Mouse (Mus musculus): ENCODE data around the gene Mastl. TPM values are rescaled to one million over a fixed set of nuclear protein-coding genes. Genes with fewer than 3 reads are reported as not detected.
A peak's percentile ranks its signal among the peaks of the same experiment; 100 is the strongest.

The Mastl gene
- polyA plus RNA-seq, 1 experiment from 2014 or later, result 15.3 TPM

- Histone ChIP-seq H3K36me3 (replicated peaks; ENCODE audit: control insufficient read depth, insufficient read depth, low read depth, low read length) (no peaks in the 10 kb centered on the region; the same call in 1 of the 2 replicates), H3K4me2 (ENCODE audit: low read depth, low read length) (no peak overlapping the region), H3K4me3 (ENCODE audit: low read depth, low read length) (no peak overlapping the region), H3K27ac (replicated peaks; ENCODE audit: low read depth, low read length) (no peak overlapping the region), H3K27me3 (ENCODE audit: control insufficient read depth, insufficient read depth, low read length) (no peaks in the 10 kb centered on the region), H3K9ac (replicated peaks; ENCODE audit: low read length) (no peak overlapping the region), H3K4me1 (ENCODE audit: control insufficient read depth, insufficient read depth, low read length) (no peaks in the 10 kb centered on the region), H3K9me3 (replicated peaks; ENCODE audit: control insufficient read depth, low read length) (no peaks in the 10 kb centered on the region)
- no peak for DNase-seq (ENCODE audit: low spot score)
- ATAC-seq (replicated peaks; ENCODE audit: insufficient number of reproducible peaks, low FRiP score, low TSS enrichment, low read depth), result no peak
These were observed 36.3 kb downstream of the Mastl start for GRCm38 (mm10) chr2:23119573-23119972.

GRCm38 (mm10) chr2:23102266-23102665 lies 53.6 kb downstream of the Mastl start:
- Histone ChIP-seq H3K4me3 (ENCODE audit: low read depth, low read length) (no peak overlapping the region), H3K4me1 (ENCODE audit: control insufficient read depth, insufficient read depth, low read length) (no peaks in the 10 kb centered on the region), H3K9ac (replicated peaks; ENCODE audit: low read length) (no peak overlapping the region), H3K4me2 (ENCODE audit: low read depth, low read length) (no peak overlapping the region), H3K9me3 (replicated peaks; ENCODE audit: control insufficient read depth, low read length) (no peaks in the 10 kb centered on the region), H3K27ac (replicated peaks; ENCODE audit: low read depth, low read length) (no peak overlapping the region), H3K27me3 (ENCODE audit: control insufficient read depth, insufficient read depth, low read length) (no peaks in the 10 kb centered on the region), H3K36me3 (replicated peaks; ENCODE audit: control insufficient read depth, insufficient read depth, low read depth, low read length) (no peaks in the 10 kb centered on the region)
- DNase-seq (ENCODE audit: low spot score) (no peak), ATAC-seq (replicated peaks; ENCODE audit: insufficient number of reproducible peaks, low FRiP score, low TSS enrichment, low read depth) (no peak)

- Histone ChIP-seq H3K27ac (replicated peaks; ENCODE audit: low read depth, low read length) (no peak overlapping the region), H3K4me2 (ENCODE audit: low read depth, low read length) (no peak overlapping the region), H3K4me3 (ENCODE audit: low read depth, low read length) (no peak overlapping the region), H3K4me1 (ENCODE audit: control insufficient read depth, insufficient read depth, low read length) (no peaks in the 10 kb centered on the region), H3K36me3 (replicated peaks; ENCODE audit: control insufficient read depth, insufficient read depth, low read depth, low read length) (no peaks in the 10 kb centered on the region; the same call in 1 of the 2 replicates), H3K9me3 (replicated peaks; ENCODE audit: control insufficient read depth, low read length) (no peaks in the 10 kb centered on the region), H3K27me3 (ENCODE audit: control insufficient read depth, insufficient read depth, low read length) (no peaks in the 10 kb centered on the region), H3K9ac (replicated peaks; ENCODE audit: low read length) (no peak overlapping the region)
- DNase-seq (ENCODE audit: low spot score) (no peak), ATAC-seq (replicated peaks; ENCODE audit: insufficient number of reproducible peaks, low FRiP score, low TSS enrichment, low read depth) (no peak)
These were observed 58.8 kb downstream of the Mastl start for GRCm38 (mm10) chr2:23097028-23097427.

- H3K9me3 ChIP-seq (replicated peaks; ENCODE audit: control insufficient read depth, low read length), result no peaks in the 10 kb centered on the region
- ATAC-seq (replicated peaks; ENCODE audit: insufficient number of reproducible peaks, low FRiP score, low TSS enrichment, low read depth) (no peak), DNase-seq (ENCODE audit: low spot score) (peak; percentile 46)
- H3K27ac ChIP-seq (replicated peaks; ENCODE audit: low read depth, low read length), result no peak overlapping the region
- H3K4me3 ChIP-seq (ENCODE audit: low read depth, low read length), result no peak overlapping the region
- H3K4me1 ChIP-seq (ENCODE audit: control insufficient read depth, insufficient read depth, low read length), result no peaks in the 10 kb centered on the region
- no peaks in the 10 kb centered on the region; the same call in 1 of the 2 replicates for H3K36me3 ChIP-seq (replicated peaks; ENCODE audit: control insufficient read depth, insufficient read depth, low read depth, low read length)
- 51% methylated on average over 5 of the region's 5 CpGs for WGBS
- H3K4me2 ChIP-seq (ENCODE audit: low read depth, low read length), result no peak overlapping the region
- no peak overlapping the region for H3K9ac ChIP-seq (replicated peaks; ENCODE audit: low read length)
- H3K27me3 ChIP-seq (ENCODE audit: control insufficient read depth, insufficient read depth, low read length), result no peaks in the 10 kb centered on the region
These were observed 63.6 kb downstream of the Mastl start for GRCm38 (mm10) chr2:23092216-23092615.

- Histone ChIP-seq H3K36me3 (replicated peaks; ENCODE audit: control insufficient read depth, insufficient read depth, low read depth, low read length) (no peaks in the 10 kb centered on the region; the same call in 1 of the 2 replicates), H3K4me1 (ENCODE audit: control insufficient read depth, insufficient read depth, low read length) (no peaks in the 10 kb centered on the region), H3K27me3 (ENCODE audit: control insufficient read depth, insufficient read depth, low read length) (no peaks in the 10 kb centered on the region), H3K4me2 (ENCODE audit: low read depth, low read length) (no peak overlapping the region), H3K4me3 (ENCODE audit: low read depth, low read length) (no peak overlapping the region), H3K9ac (replicated peaks; ENCODE audit: low read length) (no peak overlapping the region), H3K9me3 (replicated peaks; ENCODE audit: control insufficient read depth, low read length) (no peaks in the 10 kb centered on the region), H3K27ac (replicated peaks; ENCODE audit: low read depth, low read length) (no peak overlapping the region)
- ATAC-seq (replicated peaks; ENCODE audit: insufficient number of reproducible peaks, low FRiP score, low TSS enrichment, low read depth) (no peak), DNase-seq (ENCODE audit: low spot score) (no peak)
- 92% methylated on average over 8 of the region's 8 CpGs for WGBS
These were observed 71.3 kb downstream of the Mastl start for GRCm38 (mm10) chr2:23084540-23084939.

GRCm38 (mm10) chr2:23078588-23078987 lies 77.2 kb downstream of the Mastl start:
- H3K27me3 ChIP-seq (ENCODE audit: control insufficient read depth, insufficient read depth, low read length), result no peaks in the 10 kb centered on the region
- no peak overlapping the region for H3K9ac ChIP-seq (replicated peaks; ENCODE audit: low read length)
- no peak overlapping the region for H3K27ac ChIP-seq (replicated peaks; ENCODE audit: low read depth, low read length)
- no peaks in the 10 kb centered on the region; the same call in 1 of the 2 replicates for H3K36me3 ChIP-seq (replicated peaks; ENCODE audit: control insufficient read depth, insufficient read depth, low read depth, low read length)
- H3K4me2 ChIP-seq (ENCODE audit: low read depth, low read length), result no peak overlapping the region
- 95% methylated on average over 2 of the region's 2 CpGs for WGBS
- DNase-seq (ENCODE audit: low spot score), result no peak
- no peaks in the 10 kb centered on the region for H3K9me3 ChIP-seq (replicated peaks; ENCODE audit: control insufficient read depth, low read length)
- H3K4me1 ChIP-seq (ENCODE audit: control insufficient read depth, insufficient read depth, low read length), result no peaks in the 10 kb centered on the region
- no peak for ATAC-seq (replicated peaks; ENCODE audit: insufficient number of reproducible peaks, low FRiP score, low TSS enrichment, low read depth)
- H3K4me3 ChIP-seq (ENCODE audit: low read depth, low read length), result no peak overlapping the region

GRCm38 (mm10) chr2:23077693-23078092 lies 78.1 kb downstream of the Mastl start:
- ATAC-seq (replicated peaks; ENCODE audit: insufficient number of reproducible peaks, low FRiP score, low TSS enrichment, low read depth), result no peak
- H3K36me3 ChIP-seq (replicated peaks; ENCODE audit: control insufficient read depth, insufficient read depth, low read depth, low read length), result no peaks in the 10 kb centered on the region; the same call in 1 of the 2 replicates
- no peaks in the 10 kb centered on the region for H3K27me3 ChIP-seq (ENCODE audit: control insufficient read depth, insufficient read depth, low read length)
- H3K4me3 ChIP-seq (ENCODE audit: low read depth, low read length), result no peak overlapping the region
- H3K9me3 ChIP-seq (replicated peaks; ENCODE audit: control insufficient read depth, low read length), result no peaks in the 10 kb centered on the region
- H3K27ac ChIP-seq (replicated peaks; ENCODE audit: low read depth, low read length), result no peak overlapping the region
- 84% methylated on average over 5 of the region's 5 CpGs for WGBS
- no peak overlapping the region for H3K9ac ChIP-seq (replicated peaks; ENCODE audit: low read length)
- no peak overlapping the region for H3K4me2 ChIP-seq (ENCODE audit: low read depth, low read length)
- DNase-seq (ENCODE audit: low spot score), result no peak
- H3K4me1 ChIP-seq (ENCODE audit: control insufficient read depth, insufficient read depth, low read length), result no peaks in the 10 kb centered on the region

GRCm38 (mm10) chr2:23076783-23077182 lies 79.0 kb downstream of the Mastl start:
- Histone ChIP-seq H3K9ac (replicated peaks; ENCODE audit: low read length) (no peak overlapping the region), H3K4me2 (ENCODE audit: low read depth, low read length) (no peak overlapping the region), H3K4me1 (ENCODE audit: control insufficient read depth, insufficient read depth, low read length) (no peaks in the 10 kb centered on the region), H3K36me3 (replicated peaks; ENCODE audit: control insufficient read depth, insufficient read depth, low read depth, low read length) (no peaks in the 10 kb centered on the region; the same call in 1 of the 2 replicates), H3K27me3 (ENCODE audit: control insufficient read depth, insufficient read depth, low read length) (no peaks in the 10 kb centered on the region), H3K4me3 (ENCODE audit: low read depth, low read length) (no peak overlapping the region), H3K27ac (replicated peaks; ENCODE audit: low read depth, low read length) (no peak overlapping the region), H3K9me3 (replicated peaks; ENCODE audit: control insufficient read depth, low read length) (no peaks in the 10 kb centered on the region)
- DNase-seq (ENCODE audit: low spot score) (no peak), ATAC-seq (replicated peaks; ENCODE audit: insufficient number of reproducible peaks, low FRiP score, low TSS enrichment, low read depth) (no peak)

All from embryonic facial prominence, embryonic 11.5 days (tissue).